Mouse (Mus musculus): ENCODE data around the gene Gm36028. TPM values are rescaled to one million over a fixed set of nuclear protein-coding genes. Genes with fewer than 3 reads are reported as not detected.

The Gm36028 gene
- polyA plus RNA-seq, 1 experiment = not detected

GRCm38 (mm10) chr16:37865841-37866240, 4.9 kb upstream of the Gm36028 start:
- no peak for DNase-seq (ENCODE audit: low read depth, low spot score)
- WGBS = 71% methylated on average over 9 of the region's 9 CpGs

DNA sequence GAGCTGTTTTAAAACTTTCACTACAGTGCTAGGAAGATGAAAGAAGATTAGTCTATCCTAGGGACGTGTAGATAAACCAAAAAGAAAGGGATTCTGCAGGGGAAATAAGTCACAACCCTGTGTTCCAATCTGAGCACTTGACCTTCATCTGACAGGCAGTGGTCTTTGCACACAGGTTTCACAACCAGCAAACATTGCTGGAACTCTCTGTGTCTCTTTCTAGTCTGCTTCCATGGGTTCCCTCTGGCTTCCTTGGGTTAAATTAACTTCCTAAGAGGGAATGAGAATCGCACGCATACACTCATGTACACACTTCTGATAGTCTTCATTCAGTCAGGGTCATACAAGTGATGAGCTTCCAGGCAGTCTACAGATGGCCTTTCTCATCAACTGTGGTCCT, 2.9 kb upstream of the Gm36028 start:
- WGBS = 76% methylated on average over 3 of the region's 3 CpGs
- no peak for DNase-seq (ENCODE audit: low read depth, low spot score)

DNA sequence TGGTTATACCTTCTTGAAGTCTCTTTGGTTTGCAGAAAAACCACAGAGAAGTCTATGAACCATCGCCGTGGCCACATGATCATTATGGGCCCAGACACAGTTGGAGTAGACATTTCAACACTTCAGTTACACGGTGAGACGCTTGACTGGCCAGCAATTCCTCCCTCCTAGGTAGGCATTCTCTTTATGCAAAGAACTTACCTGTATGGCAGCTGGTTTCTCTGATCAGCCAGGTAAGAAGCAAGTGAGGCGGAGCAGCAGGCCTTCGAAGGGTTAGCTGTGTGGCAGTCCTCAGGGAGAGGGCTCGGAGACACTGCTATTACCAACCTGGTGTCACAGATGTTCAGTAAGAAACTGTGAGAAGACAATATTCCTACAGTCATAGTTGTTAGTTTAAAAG, 733 bp downstream of the Gm36028 start:
- no peak for DNase-seq (ENCODE audit: low read depth, low spot score)
- WGBS = 81% methylated on average over 7 of the region's 7 CpGs

- WGBS = 65% methylated on average over 8 of the region's 8 CpGs
- no peak for DNase-seq (ENCODE audit: low read depth, low spot score)
These were observed 3.5 kb downstream of the Gm36028 start for GRCm38 (mm10) chr16:37857495-37857894.

GRCm38 (mm10) chr16:37856327-37856726, 4.6 kb downstream of the Gm36028 start:
- DNase-seq (ENCODE audit: low read depth, low spot score) = no peak
- WGBS = 46% methylated on average over 3 of the region's 3 CpGs

DNA sequence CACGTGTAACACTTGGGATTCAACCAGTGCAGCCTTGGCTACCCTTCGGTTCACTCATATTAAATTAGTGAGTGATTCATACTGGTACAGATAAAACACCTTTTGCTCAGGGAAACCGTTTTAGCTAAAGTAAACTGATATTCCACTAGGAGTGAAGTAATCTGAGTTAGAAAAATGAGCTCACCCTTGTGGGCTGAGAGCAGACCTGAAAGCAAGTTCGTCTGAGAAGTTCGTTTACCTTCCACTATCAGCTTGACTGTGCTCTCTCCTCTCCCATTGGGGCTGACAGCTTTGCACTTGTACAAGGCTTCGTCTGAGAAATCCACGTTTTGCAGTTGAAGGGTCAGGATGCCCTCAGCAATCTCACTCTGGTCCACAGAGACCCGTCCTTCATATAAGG, 5.4 kb downstream of the Gm36028 start:
- DNase-seq (ENCODE audit: low read depth, low spot score) = no peak

DNA sequence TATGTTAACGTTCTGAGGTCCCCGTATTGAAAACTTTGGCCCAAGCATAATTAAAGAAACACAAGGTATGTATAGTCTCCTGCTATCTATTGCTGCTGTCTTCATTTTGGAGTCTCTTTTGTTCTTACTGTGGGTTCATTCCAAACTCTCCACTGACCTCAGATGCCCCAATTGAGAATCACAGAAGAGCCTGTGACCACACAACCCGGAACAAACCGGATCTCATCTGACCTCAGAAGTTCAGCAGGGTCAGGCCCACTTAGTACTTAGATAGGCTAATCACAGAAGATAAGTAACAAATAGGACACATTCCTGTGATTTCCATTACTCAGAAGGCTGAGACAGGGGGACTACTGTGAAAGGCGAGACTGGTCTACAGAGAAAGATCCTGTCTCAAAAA, 6.4 kb downstream of the Gm36028 start:
- DNase-seq (ENCODE audit: low read depth, low spot score) = no peak
- 72% methylated on average over 5 of the region's 5 CpGs for WGBS

More for the DNA sequence above, 5.4 kb downstream of the Gm36028 start:
- WGBS = 77% methylated on average over 8 of the region's 8 CpGs

GRCm38 (mm10) chr16:37854054-37854453, 6.9 kb downstream of the Gm36028 start:
- WGBS = 82% methylated on average over 14 of the region's 14 CpGs
- DNase-seq (ENCODE audit: low read depth, low spot score) = no peak

- DNase-seq (ENCODE audit: low read depth, low spot score) = no peak
These were observed 7.7 kb downstream of the Gm36028 start for GRCm38 (mm10) chr16:37853279-37853678.

GRCm38 (mm10) chr16:37851366-37851765, 9.6 kb downstream of the Gm36028 start:
- no peak for DNase-seq (ENCODE audit: low read depth, low spot score)
- 58% methylated on average over 5 of the region's 5 CpGs for WGBS

More at GRCm38 (mm10) chr16:37853279-37853678, 7.7 kb downstream of the Gm36028 start:
- 77% methylated on average over 9 of the region's 9 CpGs for WGBS

DNA sequence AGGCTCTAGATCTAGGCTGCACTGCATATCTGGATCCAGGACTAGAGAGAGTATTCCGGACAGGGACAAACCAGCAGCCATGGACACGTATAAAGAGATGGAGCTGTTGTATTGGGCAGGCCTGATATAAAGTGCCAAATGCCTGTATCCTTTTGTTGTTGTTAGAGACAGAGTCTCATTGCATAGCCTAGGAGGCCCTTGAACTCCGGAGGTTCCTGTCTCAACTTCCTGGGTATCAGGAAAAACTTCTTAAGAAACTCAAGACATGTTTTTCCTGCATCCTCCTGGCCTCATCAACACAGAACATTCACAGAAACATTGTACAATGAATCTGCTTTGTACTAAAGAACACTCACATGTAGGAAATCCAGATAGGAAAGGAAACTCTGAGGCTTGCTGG, 13.9 kb downstream of the Gm36028 start:
- DNase-seq (ENCODE audit: low read depth, low spot score) = no peak
- WGBS = 85% methylated on average over 3 of the region's 3 CpGs

GRCm38 (mm10) chr16:37845202-37845925, 15.6 kb downstream of the Gm36028 start:
- 31% methylated on average over 7 of the region's 7 CpGs for WGBS
- DNase-seq (ENCODE audit: low read depth, low spot score) = no peak

DNA sequence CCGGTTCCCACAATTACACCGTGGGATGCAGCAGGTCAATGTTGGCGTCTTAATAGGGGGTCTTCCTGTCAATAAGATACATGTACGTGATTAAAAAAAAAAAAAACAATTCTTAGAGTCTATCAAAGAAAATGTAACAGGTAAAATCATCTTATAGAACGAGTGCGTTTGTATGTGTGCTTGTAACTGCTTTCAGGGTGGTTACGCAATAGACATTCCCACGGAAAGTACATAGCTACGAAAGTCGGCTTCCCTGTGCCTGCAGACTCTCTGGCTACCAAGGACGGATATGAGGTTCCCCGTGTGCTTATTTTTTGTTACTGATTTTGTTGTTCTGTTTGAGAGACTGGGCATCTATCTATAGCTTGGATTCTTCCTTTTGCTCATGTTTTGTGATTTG, 17.2 kb downstream of the Gm36028 start:
- DNase-seq (ENCODE audit: low read depth, low spot score) = no peak
- 52% methylated on average over 12 of the region's 12 CpGs for WGBS

DNA sequence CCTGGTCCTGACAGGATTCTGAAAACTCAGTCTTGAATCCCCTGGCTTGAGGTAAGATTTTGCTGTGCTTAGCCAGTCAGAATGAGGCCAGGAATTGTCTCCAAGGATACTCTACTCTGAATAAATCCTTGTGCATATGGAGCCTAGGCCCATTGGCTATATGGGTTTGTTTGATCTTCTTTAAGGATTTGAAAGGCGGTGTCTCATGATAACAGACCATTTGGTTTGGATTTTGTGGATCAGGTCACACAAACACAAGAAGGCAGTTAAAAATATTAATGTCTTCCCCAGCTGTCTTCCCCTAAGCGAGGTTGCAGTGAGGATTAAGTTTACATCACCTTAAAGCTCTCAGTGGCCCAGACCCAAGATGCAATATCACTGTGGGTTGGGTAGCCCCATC, 18.5 kb downstream of the Gm36028 start:
- DNase-seq (ENCODE audit: low read depth, low spot score) = no peak
- WGBS = 87% methylated on average over 2 of the region's 2 CpGs

DNA sequence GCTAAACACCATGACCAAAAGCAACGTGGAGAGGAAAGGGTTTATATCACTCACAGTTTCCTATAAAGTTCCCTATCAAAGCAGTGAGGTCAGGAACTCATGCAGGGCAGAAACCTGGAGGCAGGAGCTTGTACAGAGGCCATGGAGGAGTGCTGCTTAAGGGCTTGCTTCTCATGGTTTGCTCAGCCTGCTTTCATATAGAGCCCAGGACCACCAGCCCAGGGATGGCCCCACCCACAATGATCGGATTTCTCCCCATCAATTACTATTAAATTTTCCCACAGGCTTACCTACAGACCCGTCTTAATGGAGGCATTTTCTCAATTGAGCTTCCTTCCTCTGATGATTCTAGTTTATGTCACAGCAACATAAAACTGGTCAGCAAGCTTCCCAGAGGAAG, 23.4 kb downstream of the Gm36028 start:
- no peak for DNase-seq (ENCODE audit: low read depth, low spot score)
- 56% methylated on average over 3 of the region's 3 CpGs for WGBS

DNA sequence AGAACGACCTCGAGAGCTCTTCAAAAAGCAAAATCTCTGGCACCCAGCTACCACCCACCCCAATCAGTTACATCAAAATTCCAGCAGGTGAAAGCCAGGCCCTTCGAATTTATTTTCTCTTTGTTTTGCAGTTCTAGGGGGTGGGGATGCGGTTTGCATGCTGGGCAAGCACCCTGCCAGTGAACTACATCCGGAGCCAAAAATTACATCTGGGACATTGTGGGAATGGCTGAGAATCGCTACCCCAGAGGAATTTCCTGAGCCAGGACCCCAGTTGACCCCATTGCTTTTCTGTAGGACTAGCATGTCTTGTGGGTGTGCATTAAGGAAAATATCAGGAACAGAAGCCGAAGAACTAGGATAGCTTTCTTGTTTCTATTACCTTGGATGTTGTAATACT, 29.9 kb downstream of the Gm36028 start:
- 74% methylated on average over 7 of the region's 7 CpGs for WGBS
- DNase-seq (ENCODE audit: low read depth, low spot score) = no peak

DNA sequence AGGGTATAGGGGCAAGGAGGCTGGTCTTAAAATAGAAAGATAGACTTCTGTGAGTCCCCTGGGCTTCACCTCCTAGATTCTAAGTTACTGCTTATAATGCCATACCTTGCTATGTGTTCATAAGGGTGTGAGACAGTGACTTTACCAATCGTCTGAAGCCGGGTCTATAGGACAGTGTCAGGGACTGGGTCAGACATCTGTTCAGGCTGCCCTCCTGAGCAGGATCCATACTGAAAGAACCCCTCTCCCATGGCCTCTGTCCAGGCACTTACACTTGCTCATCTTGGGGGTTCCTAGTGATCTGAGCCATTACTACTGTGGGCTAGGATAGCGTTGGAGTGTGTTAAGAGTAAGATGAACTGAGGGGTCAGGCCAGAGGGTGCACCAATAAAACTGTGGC, 34.7 kb downstream of the Gm36028 start:
- no peak for DNase-seq (ENCODE audit: low read depth, low spot score)
- WGBS = 91% methylated on average over 3 of the region's 3 CpGs

DNA sequence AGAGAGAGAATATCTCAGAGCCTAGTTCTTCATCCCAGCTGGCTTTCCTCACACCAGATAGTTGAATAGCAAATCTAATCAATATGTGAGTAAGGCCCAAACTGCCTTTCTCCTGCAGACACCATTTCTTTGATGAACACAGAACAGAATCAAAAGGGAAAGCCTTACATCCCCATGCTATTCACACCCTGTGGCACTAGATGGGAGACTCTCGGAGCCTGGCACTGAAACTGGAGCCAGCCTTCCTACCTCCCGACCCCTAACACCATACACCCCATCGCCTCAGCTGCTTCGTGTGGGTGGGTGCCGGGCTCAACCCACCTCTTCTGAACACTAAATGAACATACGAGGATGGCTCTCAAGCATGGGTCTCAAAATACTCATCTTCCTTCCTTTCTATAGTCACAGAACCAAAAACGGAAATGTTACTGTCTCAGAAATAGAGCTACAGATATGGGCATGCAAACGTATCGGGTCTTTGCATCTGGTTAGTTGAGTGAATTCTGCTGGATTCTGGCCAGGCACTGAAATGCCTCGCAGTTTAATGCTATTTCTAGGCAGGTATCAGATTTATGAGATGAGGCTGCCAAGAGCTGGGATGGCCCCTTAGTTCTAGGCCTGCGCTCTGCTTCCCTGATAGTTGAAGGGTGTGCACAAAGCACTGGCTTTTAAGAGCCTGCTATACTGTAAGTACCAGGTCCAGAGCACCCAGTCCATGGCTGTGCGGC, 36.0 kb downstream of the Gm36028 start:
- WGBS = 87% methylated on average over 12 of the region's 12 CpGs
- DNase-seq (ENCODE audit: low read depth, low spot score) = no peak

DNA sequence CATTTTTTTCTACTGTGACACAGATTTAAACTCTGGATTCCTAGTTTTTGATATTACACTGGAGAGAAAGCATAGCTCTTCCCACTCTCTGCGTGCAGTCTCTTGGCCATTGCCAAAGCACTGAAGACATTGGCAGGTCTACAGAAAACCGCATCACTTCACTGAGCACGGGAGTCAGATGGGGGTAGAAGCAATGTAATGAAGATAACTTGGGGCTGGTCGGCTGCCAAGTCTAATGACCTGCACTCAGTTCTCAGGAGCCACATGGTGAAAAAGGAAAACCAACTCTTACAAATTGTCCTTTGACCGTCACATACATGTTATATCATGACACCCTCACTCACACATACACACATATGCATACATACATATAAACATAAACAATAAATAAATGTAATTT, 37.0 kb downstream of the Gm36028 start:
- DNase-seq (ENCODE audit: low read depth, low spot score) = no peak
- WGBS = 68% methylated on average over 5 of the region's 5 CpGs

- 91% methylated on average over 4 of the region's 4 CpGs for WGBS
These were observed 43.0 kb downstream of the Gm36028 start for GRCm38 (mm10) chr16:37817986-37818385.

DNA sequence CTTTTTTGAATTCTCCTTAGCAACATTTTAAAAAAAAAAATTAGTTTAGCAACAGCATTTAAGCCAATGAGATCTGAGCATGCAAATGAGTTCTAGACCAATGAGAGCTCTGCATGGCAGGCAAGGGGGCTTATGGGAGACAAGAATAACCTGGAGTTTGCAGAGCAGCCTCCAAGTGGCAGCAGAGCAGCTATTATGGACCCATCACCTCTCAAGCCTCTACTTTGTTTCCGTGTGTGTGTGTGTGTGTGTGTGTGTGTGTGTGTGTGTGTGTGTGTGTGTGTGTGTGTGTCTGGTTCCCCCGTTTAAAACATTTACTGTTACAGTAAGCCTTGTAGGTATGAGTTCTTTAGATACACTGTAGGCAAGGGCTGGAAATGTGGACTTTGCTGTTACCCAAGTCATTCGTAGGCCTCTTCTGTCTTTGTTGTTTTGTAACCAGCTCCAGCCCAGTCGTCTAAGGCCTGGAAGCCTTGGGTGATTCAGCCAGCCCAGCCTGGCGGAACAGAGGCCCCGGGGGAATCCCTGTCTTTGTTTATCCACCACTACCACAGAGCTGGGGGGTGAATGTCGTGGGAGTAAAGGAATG, 46.5 kb downstream of the Gm36028 start:
- WGBS = 15% methylated on average over 7 of the region's 7 CpGs
- DNase-seq (ENCODE audit: low read depth, low spot score) = peak; percentile 35

More at GRCm38 (mm10) chr16:37817986-37818385, 43.0 kb downstream of the Gm36028 start:
- no peak for DNase-seq (ENCODE audit: low read depth, low spot score)

Data from large intestine, adult 2 months (tissue).